Mouse (Mus musculus) MEL (cell line): ENCODE data around the gene Mitf. TPM values are rescaled to one million over a fixed set of nuclear protein-coding genes. Genes with fewer than 3 reads are reported as not detected.

Source experiments
- DNase-seq: peaks from one replicate; pipeline ENCODE4 v3.0.0; 2011; ENCODE audit warnings: low read depth, low spot score
- H3K27ac ChIP-seq: 2 replicates; pipeline ENCODE4 v1.5.1; 2012; ENCODE audit warnings: low read depth, mild to moderate bottlenecking, control low read depth, low read length, moderate library complexity; ENCODE audit not compliant: control insufficient read depth
- H3K27me3 ChIP-seq, 2 experiments: fragments of 150-350 bp in 1 of 2; sonication (generic) in 1 of 2; 2 replicates each; pipeline ENCODE4 v1.6.1; 2012; ENCODE audit warnings: low read length in 2 of 2, mild to moderate bottlenecking in 2 of 2, improper control_type of control experiment in 1 of 2, moderate library complexity in 1 of 2; ENCODE audit not compliant: insufficient read depth in 2 of 2, control insufficient read depth in 1 of 2
- H3K36me3 ChIP-seq, 2 experiments: 2 replicates each; pipeline ENCODE4 v1.6.1; 2012 to 2014; ENCODE audit warnings: low read length in 2 of 2, improper control_type of control experiment in 1 of 2, inconsistent platforms in 1 of 2, mild to moderate bottlenecking in 1 of 2; ENCODE audit not compliant: insufficient read depth in 2 of 2, control insufficient read depth in 1 of 2
- H3K4me1 ChIP-seq, 2 experiments: fragments of 150-350 bp in 1 of 2; sonication (generic) in 1 of 2; 2 replicates each; pipeline ENCODE4 v1.6.1; 2012; ENCODE audit warnings: low read length in 2 of 2, improper control_type of control experiment in 1 of 2, mild to moderate bottlenecking in 1 of 2; ENCODE audit not compliant: insufficient read depth in 2 of 2, control insufficient read depth in 1 of 2
- H3K4me3 ChIP-seq, 2 experiments: fragments of 150-350 bp in 1 of 2; sonication (generic) in 1 of 2; 2 replicates each; pipeline ENCODE4 v1.5.1; 2012; ENCODE audit warnings: low read depth in 2 of 2, low read length in 2 of 2, mild to moderate bottlenecking in 2 of 2, moderate library complexity in 2 of 2, control low read depth in 1 of 2, improper control_type of control experiment in 1 of 2; ENCODE audit not compliant: control insufficient read depth in 1 of 2, insufficient read depth in 1 of 2
- H3K79me2 ChIP-seq: 2 replicates; pipeline ENCODE4 v1.6.1; 2012; ENCODE audit warnings: mild to moderate bottlenecking, low read length, moderate library complexity; ENCODE audit not compliant: control insufficient read depth, poor library complexity, insufficient read depth
- H3K9ac ChIP-seq: 2 replicates; pipeline ENCODE4 v1.6.1; 2012; ENCODE audit warnings: low read depth, mild to moderate bottlenecking, control low read depth, low read length, moderate library complexity; ENCODE audit not compliant: control insufficient read depth, poor library complexity, severe bottlenecking
- H3K9me3 ChIP-seq: fragments of 150-350 bp; sonication (generic); replicated peaks from 2 replicates; pipeline ENCODE4 v1.6.1; 2012; ENCODE audit warnings: mild to moderate bottlenecking, low read length, improper control_type of control experiment, moderate library complexity; ENCODE audit not compliant: insufficient read depth
- BHLHE40 ChIP-seq: IDR thresholded peaks from 2 replicates; pipeline ENCODE4 v1.6.1; 2012; ENCODE audit warnings: low read depth, mild to moderate bottlenecking, inconsistent platforms, low read length, improper control_type of control experiment, borderline replicate concordance
- CHD1 ChIP-seq: IDR thresholded peaks from 2 replicates; pipeline ENCODE4 v1.6.1; 2012; ENCODE audit warnings: low read depth, mild to moderate bottlenecking, inconsistent platforms, low read length, improper control_type of control experiment
- CHD2 ChIP-seq: IDR thresholded peaks from 2 replicates; pipeline ENCODE4 v1.6.1; 2011; ENCODE audit warnings: low read length, improper control_type of control experiment
- EP300 ChIP-seq, 2 experiments: IDR thresholded peaks; 2 replicates each; pipeline ENCODE4 v1.6.1; 2011; ENCODE audit warnings: improper control_type of control experiment in 2 of 2, low read length in 2 of 2, low read depth in 1 of 2, mild to moderate bottlenecking in 1 of 2
- GABPA ChIP-seq: IDR thresholded peaks from 2 replicates; pipeline ENCODE4 v1.6.1; 2012; ENCODE audit warnings: low read depth, mild to moderate bottlenecking, inconsistent platforms, low read length, improper control_type of control experiment, moderate library complexity
- KAT2A ChIP-seq: conservative IDR thresholded peaks from 2 replicates; pipeline ENCODE4 v1.6.1; 2012; ENCODE audit warnings: low read depth, low read length, improper control_type of control experiment, inconsistent platforms
- MAFK ChIP-seq: IDR thresholded peaks from 2 replicates; pipeline ENCODE4 v1.6.1; 2011; ENCODE audit warnings: low read depth, mild to moderate bottlenecking, low read length, improper control_type of control experiment, borderline replicate concordance
- MAZ ChIP-seq: IDR thresholded peaks from 2 replicates; pipeline ENCODE4 v1.6.1; 2012; ENCODE audit warnings: low read depth, mild to moderate bottlenecking, inconsistent platforms, low read length, improper control_type of control experiment
- MEF2A ChIP-seq: IDR thresholded peaks from 2 replicates; pipeline ENCODE4 v1.6.1; 2014; ENCODE audit warnings: low read depth, mild to moderate bottlenecking, inconsistent platforms, low read length, improper control_type of control experiment; ENCODE audit not compliant: poor library complexity, insufficient replicate concordance, severe bottlenecking; ENCODE audit errors: extremely low read depth
- MYB ChIP-seq: IDR thresholded peaks from 2 replicates; pipeline ENCODE4 v1.6.1; 2011; ENCODE audit warnings: mild to moderate bottlenecking, low read depth, low read length, improper control_type of control experiment
- NRF1 ChIP-seq: IDR thresholded peaks from 2 replicates; pipeline ENCODE4 v1.6.1; 2014; ENCODE audit warnings: low read depth, mild to moderate bottlenecking, inconsistent platforms, low read length, improper control_type of control experiment, moderate library complexity; ENCODE audit not compliant: poor library complexity, insufficient read depth, severe bottlenecking
- POLR2A ChIP-seq, 2 experiments: IDR thresholded peaks; 2 replicates each; pipeline ENCODE4 v1.6.1; 2011 to 2012; ENCODE audit warnings: low read length in 2 of 2, mild to moderate bottlenecking in 2 of 2, control low read depth in 1 of 2, improper control_type of control experiment in 1 of 2, low read depth in 1 of 2, moderate library complexity in 1 of 2; ENCODE audit not compliant: control insufficient read depth in 1 of 2, insufficient read depth in 1 of 2, poor library complexity in 1 of 2
- POLR2AphosphoS5 ChIP-seq: IDR thresholded peaks from 2 replicates; pipeline ENCODE4 v1.6.1; 2012; ENCODE audit warnings: low read depth, borderline replicate concordance, mild to moderate bottlenecking, inconsistent platforms, low read length, moderate library complexity, mixed read lengths
- RAD21 ChIP-seq: IDR thresholded peaks from 2 replicates; pipeline ENCODE4 v1.6.1; 2011; ENCODE audit warnings: mild to moderate bottlenecking, low read depth, low read length, improper control_type of control experiment
- RCOR1 ChIP-seq: IDR thresholded peaks from 2 replicates; pipeline ENCODE4 v1.6.1; 2012; ENCODE audit warnings: low read depth, mild to moderate bottlenecking, inconsistent platforms, low read length, improper control_type of control experiment
- SIN3A ChIP-seq: IDR thresholded peaks from 2 replicates; pipeline ENCODE4 v1.6.1; 2012; ENCODE audit warnings: low read length, improper control_type of control experiment, inconsistent platforms
- SMC3 ChIP-seq: IDR thresholded peaks from 2 replicates; pipeline ENCODE4 v1.6.1; 2011; ENCODE audit warnings: low read depth, low read length, improper control_type of control experiment
- USF2 ChIP-seq, 2 experiments: IDR thresholded peaks; 2 replicates each; pipeline ENCODE4 v1.6.1; 2011 to 2012; ENCODE audit warnings: improper control_type of control experiment in 2 of 2, low read length in 2 of 2, borderline replicate concordance in 1 of 2, inconsistent platforms in 1 of 2, low read depth in 1 of 2, mild to moderate bottlenecking in 1 of 2; ENCODE audit not compliant: insufficient read depth in 1 of 2
- polyA plus RNA-seq, 2 experiments: library from polyadenylated mRNA; stranded (reverse) in 1 of 2; unstranded in 1 of 2; fragments of >175 nt in 1 of 2; fragments of >200 nt in 1 of 2; gene quantifications; 2 replicates each; pipeline versions ENCODE4 v1.2.1 to v1.2.4; 2012; ENCODE audit warnings: low replicate concordance in 2 of 2, low read depth in 1 of 2; ENCODE audit not compliant: insufficient read length in 2 of 2, insufficient read depth in 1 of 2, missing spikeins in 1 of 2
- total RNA-seq: library from RNA; depleted of rRNA; stranded (reverse); fragments of 300-350 nt; gene quantifications from 2 replicates; pipeline ENCODE4 v1.2.3, GENCODE M21; 2012

Gene Mitf
- total and polyA plus RNA-seq, 3 experiments = 1.8 to 2.1 TPM; not detected in 1

DNA sequence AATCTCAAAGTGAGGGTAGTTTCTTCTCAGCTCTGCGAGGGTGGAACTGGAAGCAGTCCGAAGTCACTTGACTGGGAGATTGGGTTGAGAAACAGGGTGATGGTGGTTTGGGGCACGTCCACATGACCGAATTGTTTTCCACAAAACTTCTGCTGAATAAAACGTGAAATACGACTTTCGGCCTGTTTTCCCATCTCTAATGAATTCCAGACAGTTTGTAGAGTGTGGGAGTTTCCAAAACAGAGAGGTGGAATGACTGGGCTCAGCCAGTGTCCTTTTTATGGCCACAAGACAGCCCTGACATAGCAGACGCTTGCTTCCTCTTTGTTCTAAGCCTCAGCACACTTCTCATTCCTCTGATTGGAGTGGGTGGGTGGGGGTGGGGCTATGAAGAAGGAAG, 13.7 kb downstream of the Mitf start:
- 0 out of 4 replicates have a peak, but pooled peaks cover 0 to 4% of the 10 kb centered on the region in 2 experiments for H3K4me1 ChIP-seq
- no peaks in the 10 kb centered on the region for H3K27me3 ChIP-seq
- no peak for DNase-seq
- H3K79me2 ChIP-seq = no peaks in the 10 kb centered on the region
- H3K9ac ChIP-seq = no peak overlapping the region
- H3K27ac ChIP-seq = no peak overlapping the region
- H3K4me3 ChIP-seq = no peak overlapping the region
- H3K9me3 ChIP-seq = no peaks in the 10 kb centered on the region
- no peak for TF ChIP-seq CHD1
- TF ChIP-seq BHLHE40 = no peak
- no peak for TF ChIP-seq SIN3A
- TF ChIP-seq MYB = no peak
- no peak for TF ChIP-seq MAZ
- no peak for TF ChIP-seq EP300 (IDR thresholded peaks at IDR 0.05; ENCODE audit: low read depth in 1 of 2, low read length in 2 of 2)
- no peak for TF ChIP-seq KAT2A
- TF ChIP-seq SMC3 = no peak
- no peak for TF ChIP-seq RCOR1
- TF ChIP-seq RAD21 = no peak
- TF ChIP-seq USF2 (IDR thresholded peaks at IDR 0.05; ENCODE audit: borderline replicate concordance in 1 of 2, insufficient read depth in 1 of 2, low read depth in 1 of 2, low read length in 2 of 2) = no peak
- TF ChIP-seq POLR2AphosphoS5 = no peak
- TF ChIP-seq GABPA = no peak
- TF ChIP-seq MEF2A = no peak
- no peak for TF ChIP-seq POLR2A (IDR thresholded peaks at IDR 0.05; ENCODE audit: control insufficient read depth in 1 of 2, insufficient read depth in 1 of 2, low read depth in 1 of 2, low read length in 2 of 2, poor library complexity in 1 of 2)
- TF ChIP-seq CHD2 = no peak
- H3K36me3 ChIP-seq = peaks cover 0 to 5% of the 10 kb centered on the region in 2 experiments; a peak in 2 of 4 replicates

DNA sequence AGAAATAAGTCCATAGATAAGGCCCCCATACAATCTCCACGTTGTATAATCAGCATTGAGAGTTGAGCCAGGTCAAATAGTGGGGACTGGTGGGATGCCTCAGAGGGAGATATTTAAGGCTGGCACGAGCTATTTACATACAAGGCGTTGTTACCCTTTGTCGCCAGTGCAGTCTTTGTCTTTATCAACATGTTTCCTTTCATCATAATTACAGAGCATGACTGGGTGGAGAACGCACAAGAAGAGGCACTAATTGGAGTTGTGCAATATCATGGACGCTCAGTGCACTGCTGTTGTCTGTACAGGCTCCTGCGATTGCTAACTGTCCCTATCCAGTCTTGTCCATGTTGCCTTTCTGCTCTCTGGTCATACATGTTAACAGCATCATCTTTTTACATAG, 15.0 kb downstream of the Mitf start:
- no peaks in the 10 kb centered on the region for H3K79me2 ChIP-seq
- H3K4me1 ChIP-seq = 0 out of 4 replicates have a peak, but pooled peaks cover 0 to 4% of the 10 kb centered on the region in 2 experiments
- no peak overlapping the region for H3K27ac ChIP-seq
- H3K36me3 ChIP-seq = peaks cover 0 to 5% of the 10 kb centered on the region in 2 experiments; a peak in 2 of 4 replicates
- no peak overlapping the region for H3K4me3 ChIP-seq
- DNase-seq = no peak
- TF ChIP-seq GABPA = no peak
- TF ChIP-seq SMC3 = no peak
- no peak for TF ChIP-seq NRF1
- TF ChIP-seq MAFK = no peak
- no peaks in the 10 kb centered on the region for H3K27me3 ChIP-seq
- no peak overlapping the region for H3K9ac ChIP-seq
- H3K9me3 ChIP-seq = no peaks in the 10 kb centered on the region
